Mouse (Mus musculus) embryonic facial prominence, embryonic 10.5 days (tissue): ENCODE results near the gene Map6. TPM values are rescaled to one million over a fixed set of nuclear protein-coding genes. Genes with fewer than 3 reads are reported as not detected.

Experiments
- DNase-seq: peaks from one replicate; pipeline ENCODE4 v3.0.0-alpha.2; 2017; ENCODE audit warnings: low spot score
- H3K27ac ChIP-seq: fragments of 300-500 bp; sonication (generic); replicated peaks from 2 replicates; pipeline ENCODE4 v1.5.1; 2016; ENCODE audit warnings: mild to moderate bottlenecking
- H3K27me3 ChIP-seq: fragments of 300-500 bp; sonication (generic); replicated peaks from 2 replicates; pipeline ENCODE4 v1.6.1; 2016; ENCODE audit warnings: low read depth, mild to moderate bottlenecking; ENCODE audit not compliant: poor library complexity, severe bottlenecking
- H3K36me3 ChIP-seq: fragments of 300-500 bp; sonication (generic); replicated peaks from 2 replicates; pipeline ENCODE4 v1.6.1; 2016; ENCODE audit warnings: mild to moderate bottlenecking, moderate library complexity
- H3K4me1 ChIP-seq: fragments of 300-500 bp; sonication (generic); 2 replicates; pipeline ENCODE4 v1.6.1; 2016
- H3K4me3 ChIP-seq: fragments of 300-500 bp; sonication (generic); 2 replicates; pipeline ENCODE4 v1.5.1; 2016; ENCODE audit warnings: mild to moderate bottlenecking, moderate library complexity
- H3K9me3 ChIP-seq: fragments of 300-500 bp; sonication (generic); 2 replicates; pipeline ENCODE4 v1.6.1; 2016; ENCODE audit warnings: mild to moderate bottlenecking
- WGBS: fragments of 180-500 bp; shearing (Covaris S2); methylation state at CpG from one replicate; pipeline ENCODE4 v1.1.7; 2016; 5-methylcytosine and 5-hydroxymethylcytosine counted together
- polyA plus RNA-seq: library from polyadenylated mRNA; unstranded; fragments of >200 nt; fragmentation: Nextera tagmentation; extraction: Ambion mirVana; gene quantifications from 2 replicates; pipeline ENCODE4 v1.2.1, GENCODE M21; 2016

The Map6 gene
- polyA plus RNA-seq: 10.2 and 13.4 TPM in 2 replicates

DNA sequence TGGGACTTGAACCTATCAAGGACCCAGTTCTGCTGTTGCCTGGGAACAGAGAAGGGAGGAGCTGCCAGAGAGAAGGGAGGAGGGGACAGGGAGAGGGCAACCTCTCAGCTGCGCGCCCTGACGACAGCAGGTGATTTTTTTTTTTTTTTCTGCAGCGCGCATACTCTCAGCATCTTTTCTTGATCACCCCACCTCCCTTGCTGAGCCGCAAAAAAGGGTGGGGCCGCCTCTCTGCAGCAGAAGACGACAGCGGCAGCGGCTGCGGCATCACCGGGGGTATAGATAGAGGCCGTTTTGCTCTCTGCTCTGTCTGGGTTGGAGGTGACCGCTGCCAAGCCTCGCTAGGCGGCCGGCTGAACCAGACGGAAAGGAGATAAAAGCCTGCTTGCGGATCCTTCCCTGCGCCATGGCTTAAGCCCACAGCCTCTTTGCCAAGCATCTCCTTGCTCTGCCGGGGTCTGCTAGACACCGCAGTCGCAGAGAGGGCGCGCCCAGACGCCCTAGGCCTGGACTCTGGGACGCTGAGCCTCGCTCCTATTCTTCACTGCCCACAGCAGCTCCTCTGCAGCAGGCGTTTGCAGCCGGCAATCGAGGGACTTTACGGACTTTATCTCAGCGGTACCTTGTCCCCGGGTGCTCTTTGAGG, at the start of gene Map6:
Gene Map6, plus strand, starts transcription at position 197 of the 646 bp plus-strand sequence.
- peak; percentile 56 for DNase-seq
- Histone ChIP-seq H3K9me3 (no peaks in the 10 kb centered on the region), H3K4me1 (peaks cover 39% of the 10 kb centered on the region), H3K27ac (peak within 1 kb of the TSS; percentile 70), H3K36me3 (no peaks in the 10 kb centered on the region), H3K27me3 (peaks cover 78% of the 10 kb centered on the region), H3K4me3 (peak within 1 kb of the TSS; percentile 71)
- under 1% methylated on average over 34 of the region's 34 CpGs for WGBS

DNA sequence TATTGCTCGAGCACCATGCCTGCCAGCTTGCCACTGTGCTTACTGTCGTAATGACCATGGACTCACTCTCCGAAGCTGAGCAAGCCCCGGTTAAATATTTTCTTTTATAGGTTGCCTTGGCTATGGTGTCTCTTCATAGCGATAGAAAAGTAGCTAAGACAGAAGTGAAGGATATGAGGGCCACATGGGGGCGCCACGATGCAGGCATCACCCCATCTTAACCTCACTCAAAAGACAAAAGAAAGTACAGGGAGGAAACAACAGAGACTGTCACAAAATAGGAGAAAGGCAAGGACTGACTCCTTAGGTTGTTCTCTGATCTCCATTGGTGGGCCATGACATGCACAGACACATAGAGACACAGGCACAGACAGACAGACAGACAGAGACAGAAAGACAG, 43.0 kb upstream of the Map6 start:
- peaks cover 59% of the 10 kb centered on the region for H3K36me3 ChIP-seq
- WGBS: 68% methylated on average over 7 of the region's 7 CpGs
- no peaks in the 10 kb centered on the region for H3K9me3 ChIP-seq
- DNase-seq: no peak
- H3K27me3 ChIP-seq: no peaks in the 10 kb centered on the region
- peaks cover 10% of the 10 kb centered on the region; the same call in 1 of the 2 replicates for H3K4me1 ChIP-seq
- peak overlapping the region; percentile 37; the same call in 1 of the 2 replicates for H3K27ac ChIP-seq
- no peak overlapping the region for H3K4me3 ChIP-seq

DNA sequence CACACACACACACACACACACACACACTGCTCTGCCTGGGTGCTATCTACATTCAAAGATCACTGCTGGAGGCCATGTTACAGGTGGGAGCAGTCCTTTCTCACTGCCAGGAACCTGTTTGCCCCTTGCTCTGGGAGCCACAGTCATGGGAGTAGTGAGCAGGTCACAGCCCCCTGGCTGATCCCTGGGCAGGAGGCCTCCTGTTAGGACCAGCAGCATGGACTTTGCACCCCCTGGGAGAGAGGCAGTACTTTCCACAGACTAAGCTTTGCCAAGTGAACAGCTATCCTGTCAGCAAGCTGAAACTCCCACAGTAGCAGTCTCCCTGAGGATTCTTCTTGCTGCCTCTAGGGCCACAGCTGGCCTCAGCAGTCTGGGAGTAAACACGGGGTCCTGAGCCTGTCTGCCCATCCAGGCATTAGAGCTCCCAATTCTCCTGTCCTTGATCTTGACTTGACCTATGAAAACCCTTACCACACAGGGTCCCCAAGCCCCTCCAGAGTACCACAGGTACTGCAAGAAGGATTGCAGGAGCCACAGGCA, 42.5 kb upstream of the Map6 start:
- peak overlapping the region; percentile 37; the same call in 1 of the 2 replicates for H3K27ac ChIP-seq
- WGBS: 62% methylated on average over 1 of the region's 1 CpGs
- H3K4me3 ChIP-seq: no peak overlapping the region
- H3K4me1 ChIP-seq: peaks cover 12% of the 10 kb centered on the region
- peaks cover 55% of the 10 kb centered on the region for H3K36me3 ChIP-seq
- no peaks in the 10 kb centered on the region for H3K9me3 ChIP-seq
- no peaks in the 10 kb centered on the region for H3K27me3 ChIP-seq
- DNase-seq: no peak

DNA sequence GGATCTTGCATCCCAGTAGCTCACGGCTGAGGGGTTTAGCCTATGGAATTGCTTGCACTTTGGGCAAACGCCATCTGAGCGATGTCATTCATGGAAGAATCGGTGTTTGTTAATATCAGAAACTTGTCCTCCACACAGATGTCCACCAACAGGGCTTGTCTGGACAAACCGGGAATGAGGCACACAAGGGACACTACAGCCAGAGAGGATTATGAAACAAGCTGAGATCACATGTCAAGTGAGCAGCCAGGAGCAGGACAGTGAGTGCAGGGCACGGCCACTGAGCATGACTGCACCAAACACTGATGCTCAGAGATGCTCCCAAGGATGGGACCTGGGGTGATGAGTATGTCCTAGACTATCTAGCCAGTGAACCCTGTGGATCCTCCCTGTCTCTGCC, 41.8 kb upstream of the Map6 start:
- no peaks in the 10 kb centered on the region for H3K9me3 ChIP-seq
- H3K36me3 ChIP-seq: peaks cover 58% of the 10 kb centered on the region
- no peak overlapping the region for H3K4me3 ChIP-seq
- WGBS: 87% methylated on average over 6 of the region's 6 CpGs
- peaks cover 19% of the 10 kb centered on the region for H3K4me1 ChIP-seq
- no peak for DNase-seq
- no peak overlapping the region for H3K27ac ChIP-seq
- H3K27me3 ChIP-seq: no peaks in the 10 kb centered on the region

DNA sequence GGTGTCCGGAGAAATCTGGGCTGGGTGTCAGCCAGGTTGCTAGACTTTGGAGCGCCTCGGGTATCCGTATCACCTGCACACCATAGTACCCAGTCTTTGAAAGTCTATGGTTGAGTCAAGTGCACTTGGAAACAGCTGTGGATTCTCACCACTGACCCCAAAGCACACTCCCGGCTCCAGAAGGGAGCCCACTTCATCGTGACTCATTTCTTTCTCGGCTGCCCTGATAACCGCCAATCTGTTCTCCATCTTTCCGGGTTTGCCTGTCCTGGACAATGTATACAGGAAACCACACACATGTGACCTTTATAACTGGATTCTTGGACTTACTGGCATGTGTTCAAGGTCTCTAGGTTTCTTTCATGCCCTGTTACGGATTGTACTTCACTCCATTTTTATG, 40.6 kb upstream of the Map6 start:
- Histone ChIP-seq H3K27me3 (no peaks in the 10 kb centered on the region), H3K36me3 (peaks cover 65% of the 10 kb centered on the region), H3K27ac (no peak overlapping the region), H3K4me1 (peaks cover 20% of the 10 kb centered on the region), H3K4me3 (no peak overlapping the region), H3K9me3 (no peaks in the 10 kb centered on the region)
- 95% methylated on average over 10 of the region's 10 CpGs for WGBS
- DNase-seq: no peak

DNA sequence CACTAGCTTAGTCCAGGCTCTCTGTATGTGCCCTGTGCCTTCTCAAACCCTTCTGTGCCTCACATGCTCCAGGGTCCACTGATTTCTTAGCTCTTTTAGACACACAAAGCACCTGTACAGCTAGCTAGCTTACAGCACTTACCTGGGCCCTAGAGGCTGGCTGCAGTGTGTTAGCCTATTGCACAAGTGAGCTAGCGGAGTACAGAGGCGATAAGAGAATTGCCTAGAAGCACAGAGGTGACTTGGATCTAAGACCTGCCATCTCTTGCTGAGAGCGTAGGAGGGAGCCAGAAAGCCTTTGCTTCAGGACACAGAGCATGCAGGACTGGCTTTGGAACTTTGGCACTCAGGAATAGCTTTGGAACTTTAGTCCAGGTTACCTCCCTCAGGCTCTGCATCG, 40.0 kb upstream of the Map6 start:
- no peak overlapping the region for H3K27ac ChIP-seq
- no peak overlapping the region for H3K4me3 ChIP-seq
- H3K27me3 ChIP-seq: no peaks in the 10 kb centered on the region
- no peaks in the 10 kb centered on the region for H3K9me3 ChIP-seq
- 96% methylated on average over 4 of the region's 4 CpGs for WGBS
- DNase-seq: no peak
- peaks cover 65% of the 10 kb centered on the region for H3K36me3 ChIP-seq
- H3K4me1 ChIP-seq: peaks cover 20% of the 10 kb centered on the region

DNA sequence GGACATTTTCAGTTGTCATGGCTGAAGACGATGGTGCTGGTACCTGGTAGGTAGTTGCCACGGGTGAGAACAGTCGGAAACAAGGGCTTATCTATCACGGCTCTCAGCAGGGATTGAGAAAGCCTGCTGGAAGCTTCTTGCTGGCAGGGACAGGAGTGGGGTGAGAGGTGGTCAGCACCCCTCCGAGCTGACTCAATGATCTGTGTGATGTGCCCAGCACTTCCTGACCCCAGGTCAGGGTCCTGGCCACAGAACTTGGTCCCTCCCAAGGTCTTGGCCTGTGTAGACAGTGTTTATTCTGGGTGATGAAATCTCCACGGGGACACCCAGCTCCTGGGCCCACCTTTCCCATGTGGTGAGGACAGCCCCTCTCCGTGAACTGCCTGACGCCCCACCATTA, 38.4 kb upstream of the Map6 start:
- Histone ChIP-seq H3K4me1 (peaks cover 26% of the 10 kb centered on the region), H3K27me3 (no peaks in the 10 kb centered on the region), H3K27ac (no peak overlapping the region), H3K4me3 (no peak overlapping the region), H3K36me3 (peaks cover 52% of the 10 kb centered on the region), H3K9me3 (no peaks in the 10 kb centered on the region)
- DNase-seq: no peak
- 80% methylated on average over 8 of the region's 8 CpGs for WGBS

DNA sequence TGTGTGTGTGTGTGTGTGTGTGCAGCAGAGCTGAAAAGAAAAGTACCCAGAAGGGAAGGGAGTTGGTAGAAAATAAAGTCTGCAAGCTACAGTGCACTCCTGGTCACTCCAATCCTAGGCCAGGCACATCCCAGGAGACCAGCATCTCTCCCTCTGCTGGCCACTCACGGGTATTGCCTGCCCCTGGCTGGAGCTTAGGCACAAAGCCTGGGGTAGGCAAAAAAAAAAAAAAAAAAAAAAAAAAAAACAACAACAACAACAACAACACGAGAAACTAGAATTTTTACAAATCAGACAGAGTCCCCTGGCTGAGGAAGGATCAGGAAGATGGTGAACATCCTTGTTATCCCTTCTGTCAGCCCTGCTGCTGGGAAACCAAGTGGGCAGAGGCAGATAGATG, 37.8 kb upstream of the Map6 start:
- Histone ChIP-seq H3K27ac (no peak overlapping the region), H3K36me3 (peaks cover 52% of the 10 kb centered on the region), H3K27me3 (no peaks in the 10 kb centered on the region), H3K9me3 (no peaks in the 10 kb centered on the region), H3K4me1 (peaks cover 29% of the 10 kb centered on the region), H3K4me3 (no peak overlapping the region)
- DNase-seq: peak; percentile 77
- 21% methylated on average over 2 of the region's 2 CpGs for WGBS

DNA sequence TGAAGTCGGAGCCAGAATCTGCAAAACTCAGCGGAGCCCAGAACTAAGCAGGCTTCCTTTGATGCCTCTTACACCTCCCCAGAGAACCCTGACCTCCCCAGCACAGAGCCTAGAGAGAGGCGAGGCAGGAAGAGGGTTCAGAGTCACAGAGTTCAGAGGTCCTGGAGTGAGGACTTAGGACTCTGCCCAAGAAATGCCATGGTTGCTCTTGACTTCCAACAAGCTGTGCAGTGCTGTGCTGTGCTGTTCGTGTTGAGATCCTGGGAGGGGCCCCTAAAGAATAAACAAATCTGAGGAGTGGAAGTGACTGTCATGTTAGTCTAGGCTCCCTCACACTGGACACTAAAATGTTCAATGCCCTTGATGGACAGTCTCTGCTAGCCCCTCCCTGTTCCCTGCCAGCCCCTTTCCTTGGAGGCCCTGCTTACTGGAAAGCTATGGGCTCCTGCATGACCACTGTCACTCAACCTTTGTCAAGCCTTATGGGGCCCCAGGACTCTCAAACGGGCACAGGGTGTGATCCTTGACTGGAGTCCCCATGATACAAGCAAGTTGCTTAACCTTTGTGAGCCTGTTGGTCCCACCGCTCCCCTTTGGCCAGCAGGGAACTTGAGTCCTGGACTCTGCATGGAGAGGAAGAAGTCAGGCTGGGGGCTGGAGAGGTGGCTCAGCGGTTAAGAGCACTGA, 37.0 kb upstream of the Map6 start:
- no peak for DNase-seq
- Histone ChIP-seq H3K27me3 (no peaks in the 10 kb centered on the region), H3K4me3 (no peak overlapping the region), H3K9me3 (no peaks in the 10 kb centered on the region), H3K4me1 (peaks cover 31% of the 10 kb centered on the region), H3K36me3 (peaks cover 52% of the 10 kb centered on the region), H3K27ac (peak overlapping the region; percentile 19; the same call in 1 of the 2 replicates)
- WGBS: 67% methylated on average over 7 of the region's 7 CpGs

DNA sequence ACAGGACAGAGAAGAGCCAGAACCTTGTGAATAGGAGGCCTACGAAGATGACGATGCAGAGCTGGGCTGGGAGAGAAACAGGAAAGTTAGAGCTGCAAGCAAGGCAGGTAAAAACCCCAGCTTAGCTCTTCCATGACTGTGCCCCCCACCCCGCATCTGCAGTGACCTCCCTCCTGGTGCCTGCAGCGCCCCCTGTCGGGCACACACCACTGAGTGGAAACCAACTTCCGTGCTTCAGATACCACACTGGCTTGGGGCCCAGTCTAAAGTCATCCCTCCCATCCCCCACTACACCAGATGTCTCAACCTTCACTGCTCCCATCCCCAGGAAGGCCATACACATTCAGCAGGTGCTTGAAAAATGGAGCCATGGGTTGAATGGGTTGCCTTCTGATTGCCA, 34.7 kb upstream of the Map6 start:
- Histone ChIP-seq H3K4me1 (peaks cover 54% of the 10 kb centered on the region), H3K36me3 (peaks cover 36% of the 10 kb centered on the region), H3K27ac (no peak overlapping the region), H3K27me3 (no peaks in the 10 kb centered on the region), H3K9me3 (no peaks in the 10 kb centered on the region), H3K4me3 (no peak overlapping the region)
- DNase-seq: no peak
- 69% methylated on average over 6 of the region's 6 CpGs for WGBS

DNA sequence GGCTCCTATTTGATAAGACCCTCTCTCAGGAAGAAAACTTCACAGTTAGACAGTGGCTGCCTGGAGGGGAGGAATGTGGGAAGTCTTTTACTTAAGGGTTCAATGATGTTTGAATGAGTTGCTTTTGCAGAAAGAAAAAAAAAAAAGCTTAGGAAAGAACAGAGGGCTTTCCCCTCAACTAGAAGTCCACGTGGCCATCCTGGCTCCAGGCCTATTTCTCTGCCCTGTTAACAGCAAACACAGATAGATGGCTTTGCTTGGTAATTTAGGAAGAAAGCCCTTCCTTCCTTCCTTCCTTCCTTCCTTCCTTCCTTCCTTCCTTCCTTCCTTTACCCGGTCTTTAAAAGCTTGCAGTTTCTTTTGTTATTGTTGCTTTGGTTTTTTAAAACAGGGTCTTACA, 32.3 kb upstream of the Map6 start:
- Histone ChIP-seq H3K4me3 (no peak overlapping the region), H3K4me1 (peaks cover 61% of the 10 kb centered on the region), H3K27me3 (peaks cover 10% of the 10 kb centered on the region), H3K27ac (peak overlapping the region; percentile 87), H3K9me3 (no peaks in the 10 kb centered on the region), H3K36me3 (peaks cover 24% of the 10 kb centered on the region)
- WGBS: 35% methylated on average over 2 of the region's 2 CpGs
- DNase-seq: no peak

DNA sequence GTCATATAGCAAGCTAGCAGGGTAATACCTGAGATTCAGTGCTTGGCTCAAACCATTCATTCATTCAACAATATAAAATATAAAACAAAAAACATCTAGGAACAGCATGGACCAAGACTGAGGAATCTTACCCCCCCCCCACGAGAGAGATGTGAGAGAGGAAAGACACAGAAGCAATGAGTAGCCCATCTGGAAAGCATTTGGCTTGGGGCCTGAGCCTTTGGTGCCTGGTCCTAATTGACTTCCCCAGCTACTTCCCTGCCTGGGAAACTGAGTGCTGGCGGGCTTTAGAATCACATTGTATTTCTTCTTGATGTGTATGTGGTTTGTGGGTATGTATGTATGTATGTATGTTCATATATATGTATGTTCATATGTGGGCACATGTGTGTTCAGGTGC, 31.6 kb upstream of the Map6 start:
- Histone ChIP-seq H3K9me3 (no peaks in the 10 kb centered on the region), H3K36me3 (peaks cover 18% of the 10 kb centered on the region), H3K27ac (peak overlapping the region; percentile 87), H3K4me3 (no peak overlapping the region), H3K4me1 (peaks cover 55% of the 10 kb centered on the region), H3K27me3 (peaks cover 10% of the 10 kb centered on the region)
- peak; percentile 69 for DNase-seq
- 37% methylated on average over 2 of the region's 2 CpGs for WGBS
